Mouse (Mus musculus): ENCODE data around the gene Gria3. TPM values are rescaled to one million over a fixed set of nuclear protein-coding genes. Genes with fewer than 3 reads are reported as not detected.
A peak's percentile ranks its signal among the peaks of the same experiment; 100 is the strongest.

The Gria3 gene
- polyA plus RNA-seq, 1 experiment from 2014 or later, result 6.3 TPM

DNA sequence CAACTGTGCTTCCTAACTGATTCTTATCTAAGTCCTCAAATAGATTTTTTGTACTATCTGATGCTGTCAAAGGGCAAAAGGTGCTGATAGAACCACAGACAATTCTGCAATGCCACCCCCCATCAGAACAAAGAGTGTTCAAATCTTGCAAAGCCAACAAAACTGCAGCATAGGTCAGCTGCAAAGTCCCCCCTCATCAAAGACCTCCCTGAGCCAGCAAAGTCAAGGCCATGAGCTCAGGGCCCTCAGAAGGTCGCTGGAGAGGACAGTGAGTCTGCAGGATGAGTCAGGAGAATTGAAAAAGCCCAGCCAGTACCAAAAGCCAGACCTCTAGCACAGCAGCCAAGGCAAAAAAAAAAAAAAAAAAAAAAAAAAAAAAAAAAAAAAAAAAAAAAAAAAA is 34.9 kb downstream of the Gria3 start:
- Histone ChIP-seq H3K9me3 (no peaks in the 10 kb centered on the region), H3K9ac (no peak overlapping the region), H3K4me1 (no peaks in the 10 kb centered on the region), H3K27ac (replicated peaks) (no peak overlapping the region), H3K4me2 (no peak overlapping the region), H3K36me3 (no peaks in the 10 kb centered on the region), H3K27me3 (replicated peaks) (no peaks in the 10 kb centered on the region), H3K4me3 (no peak overlapping the region)
- 27% methylated on average over 1 of the region's 1 CpGs for WGBS
- ATAC-seq (ENCODE audit: extremely low read depth, insufficient number of reproducible peaks, low FRiP score, low TSS enrichment), result no peak

DNA sequence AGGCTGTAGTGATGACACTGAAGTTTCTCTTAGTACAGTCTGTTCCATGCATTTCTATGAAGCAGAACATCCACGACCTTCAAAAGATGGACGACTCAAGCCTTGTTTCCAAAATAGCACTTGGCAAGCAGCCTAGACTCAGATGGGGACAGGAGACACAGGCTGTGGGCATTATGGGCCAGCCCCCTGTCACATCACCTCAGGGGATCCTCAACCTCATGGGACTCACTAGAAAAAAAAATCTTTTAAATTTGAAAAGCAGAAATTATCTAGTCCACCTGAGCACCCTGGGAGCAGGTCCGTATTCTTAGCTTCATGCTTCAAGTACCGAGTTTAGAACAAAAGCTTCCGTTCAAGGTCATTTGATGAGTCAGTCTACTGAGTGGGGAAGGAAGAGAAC is 38.2 kb downstream of the Gria3 start:
- H3K4me2 ChIP-seq, result no peak overlapping the region
- H3K27me3 ChIP-seq (replicated peaks), result no peaks in the 10 kb centered on the region
- peak overlapping the region; percentile 15; the same call in 1 of the 2 replicates for H3K27ac ChIP-seq (replicated peaks)
- H3K9me3 ChIP-seq, result no peaks in the 10 kb centered on the region
- no peak overlapping the region for H3K4me3 ChIP-seq
- 67% methylated on average over 5 of the region's 5 CpGs for WGBS
- H3K36me3 ChIP-seq, result no peaks in the 10 kb centered on the region
- H3K4me1 ChIP-seq, result no peaks in the 10 kb centered on the region
- H3K9ac ChIP-seq, result no peak overlapping the region
- no peak for ATAC-seq (ENCODE audit: extremely low read depth, insufficient number of reproducible peaks, low FRiP score, low TSS enrichment)

DNA sequence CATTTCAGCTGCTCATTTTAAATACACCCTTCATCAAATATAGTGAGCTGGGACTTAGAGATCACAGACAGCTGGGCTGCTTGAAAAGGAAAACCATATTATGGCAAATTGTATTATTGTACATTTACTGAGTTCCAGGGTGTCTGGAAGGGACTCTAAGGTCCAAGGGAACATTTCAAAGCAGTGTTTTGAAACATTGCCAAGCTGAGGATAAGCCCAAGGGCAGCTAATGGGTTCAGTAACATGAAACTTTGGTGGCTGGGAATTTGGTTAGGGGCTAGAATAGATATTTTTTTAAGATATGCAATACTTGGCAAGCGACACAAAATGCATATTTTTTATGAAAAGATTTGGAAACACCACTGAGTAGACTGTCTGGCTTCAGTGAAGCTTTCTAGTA is 48.2 kb downstream of the Gria3 start:
- H3K27ac ChIP-seq (replicated peaks), result no peak overlapping the region
- H3K9ac ChIP-seq, result no peak overlapping the region
- H3K27me3 ChIP-seq (replicated peaks), result no peaks in the 10 kb centered on the region
- H3K4me3 ChIP-seq, result no peak overlapping the region
- WGBS, result 58% methylated on average over 1 of the region's 1 CpGs
- ATAC-seq (ENCODE audit: extremely low read depth, insufficient number of reproducible peaks, low FRiP score, low TSS enrichment), result no peak
- H3K4me2 ChIP-seq, result no peak overlapping the region
- no peaks in the 10 kb centered on the region for H3K4me1 ChIP-seq
- H3K36me3 ChIP-seq, result no peaks in the 10 kb centered on the region
- H3K9me3 ChIP-seq, result no peaks in the 10 kb centered on the region

GRCm38 (mm10) chrX:41477486-41477885 is 76.8 kb downstream of the Gria3 start:
- no peak overlapping the region for H3K9ac ChIP-seq

GRCm38 (mm10) chrX:41496528-41496927 is 95.9 kb downstream of the Gria3 start:
- Histone ChIP-seq H3K9me3 (no peaks in the 10 kb centered on the region), H3K9ac (no peak overlapping the region), H3K36me3 (no peaks in the 10 kb centered on the region), H3K4me3 (no peak overlapping the region), H3K4me1 (no peaks in the 10 kb centered on the region), H3K4me2 (no peak overlapping the region), H3K27me3 (replicated peaks) (no peaks in the 10 kb centered on the region), H3K27ac (replicated peaks) (no peak overlapping the region)
- no peak for ATAC-seq (ENCODE audit: extremely low read depth, insufficient number of reproducible peaks, low FRiP score, low TSS enrichment)
- whole genome bisulfite sequencing, result 58% methylated on average over 4 of the region's 4 CpGs

More at GRCm38 (mm10) chrX:41477486-41477885, 76.8 kb downstream of the Gria3 start:
- Histone ChIP-seq H3K4me1 (no peaks in the 10 kb centered on the region), H3K4me2 (no peak overlapping the region), H3K27ac (replicated peaks) (no peak overlapping the region), H3K9me3 (no peaks in the 10 kb centered on the region), H3K4me3 (no peak overlapping the region), H3K27me3 (replicated peaks) (no peaks in the 10 kb centered on the region), H3K36me3 (no peaks in the 10 kb centered on the region; the same call in 1 of the 2 replicates)
- ATAC-seq (ENCODE audit: extremely low read depth, insufficient number of reproducible peaks, low FRiP score, low TSS enrichment), result no peak
- 79% methylated on average over 2 of the region's 2 CpGs for WGBS

- Histone ChIP-seq H3K9me3 (no peaks in the 10 kb centered on the region), H3K27me3 (replicated peaks) (no peaks in the 10 kb centered on the region), H3K4me2 (no peak overlapping the region), H3K36me3 (no peaks in the 10 kb centered on the region), H3K9ac (no peak overlapping the region), H3K4me1 (0 out of 2 replicates have a peak, but pooled peaks cover 4% of the 10 kb centered on the region), H3K4me3 (no peak overlapping the region), H3K27ac (replicated peaks) (no peak overlapping the region)
- no peak for ATAC-seq (ENCODE audit: extremely low read depth, insufficient number of reproducible peaks, low FRiP score, low TSS enrichment)
- WGBS, result 77% methylated on average over 3 of the region's 3 CpGs
Observed at GRCm38 (mm10) chrX:41505371-41505770, 104.7 kb downstream of the Gria3 start.

DNA sequence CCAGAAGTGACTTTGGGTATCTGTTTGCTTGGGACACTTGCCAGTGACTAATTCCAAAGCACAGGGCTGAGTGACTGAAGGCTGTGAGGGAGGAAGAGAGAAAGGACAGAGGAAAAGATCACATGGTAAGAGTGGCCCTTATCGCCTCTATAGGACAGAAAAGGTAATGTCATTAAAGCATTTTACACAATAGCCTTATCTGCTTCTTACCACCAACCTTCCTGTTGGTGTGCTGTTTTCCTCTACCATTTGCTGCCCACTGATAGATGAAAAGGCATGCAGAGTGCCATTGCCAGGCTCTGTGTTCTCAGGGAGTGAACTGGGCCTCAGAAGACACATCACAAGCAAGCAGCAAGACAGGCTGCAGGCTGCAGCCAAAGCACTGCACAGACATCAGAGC is 107.3 kb downstream of the Gria3 start:
- Histone ChIP-seq H3K4me2 (no peak overlapping the region), H3K4me1 (0 out of 2 replicates have a peak, but pooled peaks cover 4% of the 10 kb centered on the region), H3K27me3 (replicated peaks) (no peaks in the 10 kb centered on the region), H3K36me3 (no peaks in the 10 kb centered on the region), H3K4me3 (no peak overlapping the region), H3K27ac (replicated peaks) (no peak overlapping the region), H3K9ac (no peak overlapping the region), H3K9me3 (no peaks in the 10 kb centered on the region)
- ATAC-seq (ENCODE audit: extremely low read depth, insufficient number of reproducible peaks, low FRiP score, low TSS enrichment), result no peak
- 23% methylated on average over 1 of the region's 1 CpGs for WGBS

DNA sequence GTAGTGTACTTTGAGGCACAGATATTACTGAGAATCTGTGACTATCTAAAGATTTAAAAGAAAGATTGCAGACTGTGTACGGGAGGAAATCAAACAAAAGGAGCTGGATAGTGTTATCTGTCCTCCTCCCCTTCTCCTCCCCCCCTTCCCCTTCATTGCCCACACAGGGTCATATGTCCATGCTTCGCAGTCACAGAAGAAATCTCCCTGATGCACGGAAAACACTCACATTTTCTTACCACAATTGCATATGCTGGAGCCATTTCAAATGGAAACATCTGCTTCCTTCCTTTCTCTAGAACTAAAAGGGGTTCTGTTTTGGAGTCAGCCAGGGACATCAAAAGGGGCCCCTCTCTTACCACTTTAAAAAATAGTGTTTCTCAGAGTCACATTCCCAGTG is 114.3 kb downstream of the Gria3 start:
- no peak for ATAC-seq (ENCODE audit: extremely low read depth, insufficient number of reproducible peaks, low FRiP score, low TSS enrichment)
- no peak overlapping the region for H3K4me3 ChIP-seq
- H3K27me3 ChIP-seq (replicated peaks), result no peaks in the 10 kb centered on the region
- H3K4me1 ChIP-seq, result no peaks in the 10 kb centered on the region
- no peak overlapping the region for H3K9ac ChIP-seq
- H3K27ac ChIP-seq (replicated peaks), result no peak overlapping the region
- no peaks in the 10 kb centered on the region for H3K9me3 ChIP-seq
- 61% methylated on average over 3 of the region's 3 CpGs for WGBS
- H3K4me2 ChIP-seq, result no peak overlapping the region
- H3K36me3 ChIP-seq, result no peaks in the 10 kb centered on the region

GRCm38 (mm10) chrX:41532511-41532910 is 131.9 kb downstream of the Gria3 start:
- no peaks in the 10 kb centered on the region for H3K27me3 ChIP-seq (replicated peaks)
- no peak overlapping the region for H3K4me3 ChIP-seq
- no peaks in the 10 kb centered on the region for H3K36me3 ChIP-seq
- no peak overlapping the region for H3K27ac ChIP-seq (replicated peaks)
- H3K4me2 ChIP-seq, result no peak overlapping the region
- no peaks in the 10 kb centered on the region for H3K9me3 ChIP-seq
- H3K4me1 ChIP-seq, result no peaks in the 10 kb centered on the region
- H3K9ac ChIP-seq, result no peak overlapping the region
- 74% methylated on average over 2 of the region's 2 CpGs for WGBS
- ATAC-seq (ENCODE audit: extremely low read depth, insufficient number of reproducible peaks, low FRiP score, low TSS enrichment), result no peak

DNA sequence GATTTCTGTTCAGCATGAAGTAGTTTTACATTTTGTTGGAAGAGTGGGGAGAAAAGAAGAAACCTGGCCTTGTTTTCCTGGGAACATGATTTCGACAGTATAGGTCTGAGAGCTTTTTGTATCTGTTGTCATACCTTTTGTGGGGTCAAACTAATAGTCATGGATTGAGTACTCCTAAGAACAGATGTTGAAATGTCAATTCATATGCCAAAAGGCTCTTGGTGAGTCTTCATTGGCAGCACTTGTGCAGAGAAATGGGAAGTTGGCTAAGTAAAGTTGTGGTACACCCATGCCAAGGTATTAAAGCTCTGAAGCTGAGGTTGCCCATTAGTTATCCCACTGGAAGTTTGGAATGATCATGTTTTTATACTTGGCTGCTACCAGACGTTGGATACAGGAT is 135.2 kb downstream of the Gria3 start:
- Histone ChIP-seq H3K4me1 (no peaks in the 10 kb centered on the region), H3K4me3 (no peak overlapping the region), H3K9me3 (no peaks in the 10 kb centered on the region), H3K27me3 (replicated peaks) (no peaks in the 10 kb centered on the region), H3K4me2 (no peak overlapping the region), H3K36me3 (no peaks in the 10 kb centered on the region), H3K27ac (replicated peaks) (no peak overlapping the region), H3K9ac (no peak overlapping the region)
- whole genome bisulfite sequencing, result 55% methylated on average over 2 of the region's 2 CpGs
- no peak for ATAC-seq (ENCODE audit: extremely low read depth, insufficient number of reproducible peaks, low FRiP score, low TSS enrichment)

- Histone ChIP-seq H3K9me3 (no peaks in the 10 kb centered on the region), H3K9ac (no peak overlapping the region), H3K4me1 (no peaks in the 10 kb centered on the region), H3K27ac (replicated peaks) (no peak overlapping the region), H3K4me3 (no peak overlapping the region), H3K27me3 (replicated peaks) (no peaks in the 10 kb centered on the region), H3K4me2 (no peak overlapping the region), H3K36me3 (no peaks in the 10 kb centered on the region)
- no peak for ATAC-seq (ENCODE audit: extremely low read depth, insufficient number of reproducible peaks, low FRiP score, low TSS enrichment)
- 50% methylated on average over 6 of the region's 6 CpGs for WGBS
Observed at GRCm38 (mm10) chrX:41562296-41563060, 161.8 kb downstream of the Gria3 start.

- Histone ChIP-seq H3K9ac (no peak overlapping the region), H3K4me1 (no peaks in the 10 kb centered on the region), H3K9me3 (no peaks in the 10 kb centered on the region), H3K27ac (replicated peaks) (no peak overlapping the region), H3K27me3 (replicated peaks) (no peaks in the 10 kb centered on the region), H3K4me2 (no peak overlapping the region), H3K4me3 (no peak overlapping the region), H3K36me3 (no peaks in the 10 kb centered on the region)
- ATAC-seq (ENCODE audit: extremely low read depth, insufficient number of reproducible peaks, low FRiP score, low TSS enrichment), result no peak
- WGBS, result 83% methylated on average over 2 of the region's 2 CpGs
Observed at GRCm38 (mm10) chrX:41564898-41565297, 164.2 kb downstream of the Gria3 start.
